Mouse (Mus musculus): ENCODE results near the gene Ncf1. TPM values are rescaled to one million over a fixed set of nuclear protein-coding genes. Genes with fewer than 3 reads are reported as not detected.
A peak's percentile ranks its signal among the peaks of the same experiment; 100 is the strongest.

Gene Ncf1
- total and polyA plus RNA-seq, 3 experiments = 5.7 to 8.2 (median 6.7) TPM

GRCm38 (mm10) chr5:134228249-134228638 lies 1.2 kb downstream of the Ncf1 start:
- intact Hi-C loops (cut with DNase I) = no loop called here
- TF ChIP-seq EP300 (IDR thresholded peaks at IDR 0.05; ENCODE audit: insufficient read depth, low read depth, low read length) = no peak
- no peak for TF ChIP-seq POLR2A (IDR thresholded peaks at IDR 0.05; ENCODE audit: insufficient read depth, low read depth, low read length)
- TF ChIP-seq CTCF (IDR thresholded peaks at IDR 0.05) = no peak
- H3K27ac ChIP-seq = peak overlapping the region; percentile 40
- no peak overlapping the region for H3K9ac ChIP-seq (ENCODE audit: low read depth, low read length)
- no peaks in the 10 kb centered on the region for H3K79me2 ChIP-seq (replicated peaks; ENCODE audit: control insufficient read depth, insufficient read depth, low read length)
- DNase-seq = no peak
- H3K36me3 ChIP-seq (ENCODE audit: control insufficient read depth, insufficient read depth, low read length) = no peaks in the 10 kb centered on the region
- H3K4me3 ChIP-seq = no peak overlapping the region
- 54% methylated on average over 6 of the region's 6 CpGs for WGBS
- H3K27me3 ChIP-seq (ENCODE audit: control insufficient read depth, insufficient read depth, low read length) = no peaks in the 10 kb centered on the region
- peaks cover 12% of the 10 kb centered on the region for H3K4me1 ChIP-seq (ENCODE audit: control insufficient read depth, insufficient read depth, low read length)

GRCm38 (mm10) chr5:134227574-134228248 lies 1.7 kb downstream of the Ncf1 start:
- Histone ChIP-seq H3K27me3 (ENCODE audit: control insufficient read depth, insufficient read depth, low read length) (no peaks in the 10 kb centered on the region), H3K79me2 (replicated peaks; ENCODE audit: control insufficient read depth, insufficient read depth, low read length) (no peaks in the 10 kb centered on the region), H3K4me1 (ENCODE audit: control insufficient read depth, insufficient read depth, low read length) (peaks cover 10% of the 10 kb centered on the region), H3K4me3 (no peak overlapping the region), H3K36me3 (ENCODE audit: control insufficient read depth, insufficient read depth, low read length) (no peaks in the 10 kb centered on the region), H3K9ac (ENCODE audit: low read depth, low read length) (no peak overlapping the region), H3K27ac (no peak overlapping the region; the same call in 1 of the 2 replicates)
- WGBS = 34% methylated on average over 11 of the region's 11 CpGs
- TF ChIP-seq CTCF (IDR thresholded peaks at IDR 0.05) = peak; percentile 69
- no peak for TF ChIP-seq EP300 (IDR thresholded peaks at IDR 0.05; ENCODE audit: insufficient read depth, low read depth, low read length)
- no peak for TF ChIP-seq POLR2A (IDR thresholded peaks at IDR 0.05; ENCODE audit: insufficient read depth, low read depth, low read length)
- intact Hi-C loops (cut with DNase I) = no loop called here
- no peak for DNase-seq

GRCm38 (mm10) chr5:134226946-134227345 lies 2.5 kb downstream of the Ncf1 start:
- no peaks in the 10 kb centered on the region for H3K79me2 ChIP-seq (replicated peaks; ENCODE audit: control insufficient read depth, insufficient read depth, low read length)
- H3K9ac ChIP-seq (ENCODE audit: low read depth, low read length) = no peak overlapping the region
- no peak overlapping the region for H3K4me3 ChIP-seq
- intact Hi-C loops (cut with DNase I) = no loop called here
- H3K27me3 ChIP-seq (ENCODE audit: control insufficient read depth, insufficient read depth, low read length) = no peaks in the 10 kb centered on the region
- no peak for TF ChIP-seq EP300 (IDR thresholded peaks at IDR 0.05; ENCODE audit: insufficient read depth, low read depth, low read length)
- no peak for TF ChIP-seq CTCF (IDR thresholded peaks at IDR 0.05)
- no peak for TF ChIP-seq POLR2A (IDR thresholded peaks at IDR 0.05; ENCODE audit: insufficient read depth, low read depth, low read length)
- DNase-seq = no peak
- H3K36me3 ChIP-seq (ENCODE audit: control insufficient read depth, insufficient read depth, low read length) = no peaks in the 10 kb centered on the region
- WGBS = 61% methylated on average over 12 of the region's 12 CpGs
- H3K4me1 ChIP-seq (ENCODE audit: control insufficient read depth, insufficient read depth, low read length) = peaks cover 4% of the 10 kb centered on the region
- no peak overlapping the region for H3K27ac ChIP-seq

- Histone ChIP-seq H3K36me3 (ENCODE audit: control insufficient read depth, insufficient read depth, low read length) (no peaks in the 10 kb centered on the region), H3K4me1 (ENCODE audit: control insufficient read depth, insufficient read depth, low read length) (no peaks in the 10 kb centered on the region), H3K27ac (no peak overlapping the region), H3K79me2 (replicated peaks; ENCODE audit: control insufficient read depth, insufficient read depth, low read length) (no peaks in the 10 kb centered on the region), H3K4me3 (no peak overlapping the region), H3K9ac (ENCODE audit: low read depth, low read length) (no peak overlapping the region), H3K27me3 (ENCODE audit: control insufficient read depth, insufficient read depth, low read length) (no peaks in the 10 kb centered on the region; the same call in 1 of the 2 replicates)
- intact Hi-C loops (cut with DNase I) = no loop called here
- TF ChIP-seq EP300 (IDR thresholded peaks at IDR 0.05; ENCODE audit: insufficient read depth, low read depth, low read length) (no peak), POLR2A (IDR thresholded peaks at IDR 0.05; ENCODE audit: insufficient read depth, low read depth, low read length) (no peak), CTCF (IDR thresholded peaks at IDR 0.05) (no peak)
- no peak for DNase-seq
- WGBS = 64% methylated on average over 30 of the region's 30 CpGs
Observed at GRCm38 (mm10) chr5:134225110-134225901, 4.1 kb downstream of the Ncf1 start.

GRCm38 (mm10) chr5:134221708-134222150 lies 7.7 kb downstream of the Ncf1 start:
- H3K27me3 ChIP-seq (ENCODE audit: control insufficient read depth, insufficient read depth, low read length) = no peaks in the 10 kb centered on the region; the same call in 1 of the 2 replicates
- intact Hi-C loops (cut with DNase I) = no loop called here
- 6% methylated on average over 36 of the region's 36 CpGs for WGBS
- H3K79me2 ChIP-seq (replicated peaks; ENCODE audit: control insufficient read depth, insufficient read depth, low read length) = no peaks in the 10 kb centered on the region
- no peak overlapping the region for H3K4me3 ChIP-seq
- no peak overlapping the region for H3K27ac ChIP-seq
- H3K36me3 ChIP-seq (ENCODE audit: control insufficient read depth, insufficient read depth, low read length) = no peaks in the 10 kb centered on the region
- no peak overlapping the region for H3K9ac ChIP-seq (ENCODE audit: low read depth, low read length)
- no peaks in the 10 kb centered on the region for H3K4me1 ChIP-seq (ENCODE audit: control insufficient read depth, insufficient read depth, low read length)
- DNase-seq = no peak
- TF ChIP-seq CTCF (IDR thresholded peaks at IDR 0.05) = no peak
- no peak for TF ChIP-seq EP300 (IDR thresholded peaks at IDR 0.05; ENCODE audit: insufficient read depth, low read depth, low read length)
- no peak for TF ChIP-seq POLR2A (IDR thresholded peaks at IDR 0.05; ENCODE audit: insufficient read depth, low read depth, low read length)

- H3K4me3 ChIP-seq = no peak overlapping the region
Observed at GRCm38 (mm10) chr5:134221278-134221677, 8.1 kb downstream of the Ncf1 start.

More at GRCm38 (mm10) chr5:134221278-134221677, 8.1 kb downstream of the Ncf1 start:
- H3K79me2 ChIP-seq (replicated peaks; ENCODE audit: control insufficient read depth, insufficient read depth, low read length) = no peaks in the 10 kb centered on the region
- intact Hi-C loops (cut with DNase I) = no loop called here
- no peaks in the 10 kb centered on the region; the same call in 1 of the 2 replicates for H3K27me3 ChIP-seq (ENCODE audit: control insufficient read depth, insufficient read depth, low read length)
- H3K4me1 ChIP-seq (ENCODE audit: control insufficient read depth, insufficient read depth, low read length) = no peaks in the 10 kb centered on the region
- WGBS = 62% methylated on average over 4 of the region's 4 CpGs
- TF ChIP-seq POLR2A (IDR thresholded peaks at IDR 0.05; ENCODE audit: insufficient read depth, low read depth, low read length) = no peak
- no peak for DNase-seq
- H3K27ac ChIP-seq = no peak overlapping the region
- H3K36me3 ChIP-seq (ENCODE audit: control insufficient read depth, insufficient read depth, low read length) = no peaks in the 10 kb centered on the region
- no peak overlapping the region for H3K9ac ChIP-seq (ENCODE audit: low read depth, low read length)
